Mouse (Mus musculus) cortical plate, adult 2 months (tissue): ENCODE data around the gene Erich2. TPM values are rescaled to one million over a fixed set of nuclear protein-coding genes. Genes with fewer than 3 reads are reported as not detected.
A peak's percentile ranks its signal among the peaks of the same experiment; 100 is the strongest.

Experiments
- H3K27ac ChIP-seq: fragments of 200-500 bp; 2 replicates; pipeline ENCODE4 v1.5.1; 2012; ENCODE audit warnings: low read length, control low read depth, inconsistent platforms; ENCODE audit not compliant: insufficient read depth
- H3K4me1 ChIP-seq: fragments of 200-500 bp; 2 replicates; pipeline ENCODE4 v1.6.1; 2011; ENCODE audit warnings: low read length; ENCODE audit not compliant: control insufficient read depth, insufficient read depth
- H3K4me3 ChIP-seq: fragments of 200-500 bp; 2 replicates; pipeline ENCODE4 v1.5.1; 2011; ENCODE audit warnings: mild to moderate bottlenecking, low read length, control low read depth; ENCODE audit not compliant: insufficient read depth
- CTCF ChIP-seq: fragments of 200-500 bp; IDR thresholded peaks from 2 replicates; pipeline ENCODE4 v1.5.1; 2011; ENCODE audit warnings: mild to moderate bottlenecking, control low read depth, low read length; ENCODE audit not compliant: insufficient read depth; ENCODE audit errors: extremely low read depth
- POLR2A ChIP-seq: fragments of 200-500 bp; IDR thresholded peaks from 2 replicates; pipeline ENCODE4 v1.6.1; 2011; ENCODE audit warnings: mild to moderate bottlenecking, low read length, control low read depth; ENCODE audit not compliant: insufficient read depth; ENCODE audit errors: extremely low read depth
- polyA plus RNA-seq: library from polyadenylated mRNA; depleted of rRNA; stranded (reverse); fragments of >200 nt; gene quantifications from 2 replicates; pipeline ENCODE4 v1.2.3, GENCODE M21; 2012; rRNA removed

Erich2 gene
- polyA plus RNA-seq, 1 experiment, result 1.3 TPM

GRCm38 (mm10) chr2:70567071-70567681, 58.6 kb downstream of the Erich2 start:
- Histone ChIP-seq H3K4me1 (no peaks in the 10 kb centered on the region), H3K4me3 (peak overlapping the region; percentile 45; the same call in 1 of the 2 replicates), H3K27ac (no peak overlapping the region)
- TF ChIP-seq POLR2A, result no peak
- TF ChIP-seq CTCF, result 0 out of 2 replicates have a peak, but pooled peaks have one; percentile 10

- TF ChIP-seq CTCF, result no peak
- TF ChIP-seq POLR2A, result no peak
- H3K4me1 ChIP-seq, result no peaks in the 10 kb centered on the region
- no peak overlapping the region for H3K27ac ChIP-seq
- peak overlapping the region; percentile 9 for H3K4me3 ChIP-seq
These were observed 59.1 kb downstream of the Erich2 start for GRCm38 (mm10) chr2:70567682-70568077.

DNA sequence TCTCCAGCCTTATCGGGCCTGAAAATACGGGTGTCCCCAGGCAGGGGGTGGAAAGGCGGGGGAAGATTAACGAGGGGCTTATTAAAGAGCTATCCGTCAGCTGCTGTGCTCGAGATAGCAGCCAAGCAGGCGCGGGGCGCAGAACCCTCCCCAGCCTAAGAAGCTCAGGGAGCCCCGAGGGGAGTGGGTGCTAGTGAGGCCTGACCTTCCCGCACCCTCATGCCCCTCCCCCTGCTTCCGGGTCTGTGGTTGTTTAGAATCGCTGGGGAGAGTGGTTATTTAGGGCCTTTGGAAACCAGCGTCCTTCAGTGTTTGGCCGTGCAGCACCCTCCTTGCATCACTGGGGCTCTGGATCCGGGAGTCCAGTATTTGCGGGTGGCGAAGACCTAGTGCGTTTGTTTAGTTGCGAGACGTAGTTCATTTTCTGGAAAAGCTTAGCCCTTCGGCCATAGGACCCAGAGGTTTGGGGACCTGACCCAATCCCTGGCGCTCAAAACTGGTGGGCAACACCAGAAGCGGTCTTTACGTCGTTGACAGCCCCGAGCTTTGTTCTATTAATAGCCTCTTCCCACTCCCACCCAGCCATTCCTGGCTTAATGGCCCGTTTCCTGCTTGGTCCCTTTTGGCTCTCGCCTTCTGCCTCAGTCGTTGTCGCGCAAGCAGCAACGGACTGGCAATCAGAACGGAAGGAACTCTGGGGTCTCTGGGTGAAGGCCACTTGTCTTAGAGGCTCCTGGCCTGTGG, 59.8 kb downstream of the Erich2 start:
- H3K4me3 ChIP-seq, result peak overlapping the region; percentile 9; the same call in 1 of the 2 replicates
- no peak for TF ChIP-seq CTCF
- TF ChIP-seq POLR2A, result no peak
- H3K4me1 ChIP-seq, result no peaks in the 10 kb centered on the region
- H3K27ac ChIP-seq, result no peak overlapping the region

DNA sequence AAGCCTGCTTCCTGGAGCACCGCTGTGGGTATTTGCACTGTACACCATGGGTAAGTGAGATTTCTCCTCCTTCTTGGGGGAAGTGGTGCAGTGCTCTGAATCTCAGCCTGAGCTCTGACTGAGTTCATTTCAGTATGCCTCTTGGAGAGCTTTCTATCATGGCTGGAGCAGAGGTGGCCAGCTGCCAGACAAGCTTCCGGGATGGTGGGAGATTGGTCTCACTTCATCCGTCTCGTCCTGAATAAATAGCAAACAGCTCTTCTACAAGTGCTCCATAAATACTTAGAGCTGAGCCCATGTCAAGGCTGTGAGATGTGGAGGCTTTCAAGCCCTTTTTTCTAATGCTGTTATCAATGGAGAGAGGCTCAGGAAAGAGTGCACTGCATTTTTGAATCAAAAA, 63.1 kb downstream of the Erich2 start:
- TF ChIP-seq POLR2A (no peak), CTCF (no peak)
- Histone ChIP-seq H3K4me3 (no peak overlapping the region), H3K27ac (no peak overlapping the region), H3K4me1 (no peaks in the 10 kb centered on the region)

DNA sequence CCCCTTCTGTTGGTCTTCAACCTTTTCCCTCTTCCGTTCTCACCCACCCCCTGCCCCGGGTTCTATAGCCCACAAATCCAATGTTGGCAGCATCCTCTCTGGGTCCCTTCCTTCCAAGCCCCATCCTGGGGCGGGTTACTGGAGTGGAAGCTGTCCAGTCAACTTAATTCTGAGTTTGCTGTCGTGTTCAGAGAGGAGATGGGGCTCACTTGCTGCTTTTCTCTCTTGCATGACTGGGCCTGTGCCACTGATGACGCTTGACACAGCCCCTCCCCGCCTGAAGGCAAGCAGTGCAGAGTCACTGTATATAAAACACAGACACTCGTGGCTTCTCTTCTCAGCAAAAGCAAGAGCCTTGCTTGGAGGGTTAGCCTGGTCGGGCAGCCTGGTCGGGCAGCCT, 63.6 kb downstream of the Erich2 start:
- H3K27ac ChIP-seq, result no peak overlapping the region
- H3K4me1 ChIP-seq, result no peaks in the 10 kb centered on the region
- no peak overlapping the region for H3K4me3 ChIP-seq
- TF ChIP-seq POLR2A (no peak), CTCF (no peak)

DNA sequence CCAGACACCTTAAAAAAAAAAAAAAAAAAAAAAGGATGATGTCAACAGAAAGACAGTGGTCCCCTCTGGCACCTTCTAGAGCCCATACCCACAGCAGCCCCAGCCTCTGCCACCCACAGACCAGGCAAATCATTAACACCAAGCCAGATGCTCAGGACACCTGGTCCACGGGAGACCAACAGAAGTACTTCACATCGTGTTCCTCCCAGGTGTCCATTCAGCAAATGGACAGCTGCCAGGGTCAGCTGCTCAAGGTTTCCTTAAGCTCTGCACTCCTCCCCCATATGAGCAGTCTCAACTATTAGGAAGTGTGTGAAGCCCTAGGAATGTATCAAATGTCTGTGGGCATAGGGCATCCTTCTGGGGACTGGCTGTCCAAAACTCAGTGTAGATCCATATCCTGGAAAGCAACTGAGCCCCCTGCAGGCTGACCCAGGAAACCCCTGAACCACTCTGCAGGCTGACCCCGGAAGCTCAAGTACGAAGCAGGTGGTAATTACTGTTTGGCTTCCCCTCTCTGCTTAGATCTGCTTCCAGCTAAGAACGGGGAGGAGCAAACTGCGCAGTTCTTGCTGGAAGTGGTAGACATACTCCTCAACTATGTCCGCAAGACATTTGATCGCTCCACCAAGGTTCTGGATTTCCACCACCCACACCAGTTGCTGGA, 65.1 kb downstream of the Erich2 start:
- Histone ChIP-seq H3K27ac (no peak overlapping the region), H3K4me3 (no peak overlapping the region), H3K4me1 (no peaks in the 10 kb centered on the region)
- TF ChIP-seq POLR2A (no peak), CTCF (no peak)

GRCm38 (mm10) chr2:70588200-70588599, 79.6 kb downstream of the Erich2 start:
- H3K4me1 ChIP-seq, result no peaks in the 10 kb centered on the region; the same call in 1 of the 2 replicates
- H3K4me3 ChIP-seq, result no peak overlapping the region
- no peak overlapping the region for H3K27ac ChIP-seq
- TF ChIP-seq CTCF (no peak), POLR2A (no peak)

Other genes with a start within 250 kb of the Erich2 start
- gene Sp5, start 33.9 kb upstream of the Erich2 start, polyA plus RNA-seq, result 0.58 and 0.64 TPM in 2 replicates
- 310 and 343 TPM in 2 replicates for gene Gad1, start 44.3 kb downstream of the Erich2 start, polyA plus RNA-seq
- gene Gorasp2, start 152.8 kb downstream of the Erich2 start, polyA plus RNA-seq, result 78.3 and 80.0 TPM in 2 replicates
- gene Gm26558, start 153.3 kb downstream of the Erich2 start, polyA plus RNA-seq, result 0.66 and 0.92 TPM in 2 replicates